Mouse (Mus musculus): ENCODE data around the gene Hydin. TPM values are rescaled to one million over a fixed set of nuclear protein-coding genes. Genes with fewer than 3 reads are reported as not detected.

Hydin gene
- polyA plus RNA-seq, 1 experiment from 2014 or later = 0.80 TPM

GRCm38 (mm10) chr8:110651847-110652246, 385.1 kb downstream of the Hydin start:
- H3K4me3 ChIP-seq (replicated peaks; ENCODE audit: low read length) = no peak overlapping the region
- H3K36me3 ChIP-seq (replicated peaks; ENCODE audit: control insufficient read depth, insufficient read depth) = peaks cover 48% of the 10 kb centered on the region
- no peak overlapping the region for H3K9ac ChIP-seq
- WGBS = 94% methylated on average over 4 of the region's 4 CpGs
- H3K9me3 ChIP-seq (ENCODE audit: control insufficient read depth, low read length) = no peaks in the 10 kb centered on the region
- no peak for ATAC-seq (ENCODE audit: low FRiP score)
- no peaks in the 10 kb centered on the region for H3K4me1 ChIP-seq (replicated peaks; ENCODE audit: control insufficient read depth, insufficient read depth, low read length)
- no peak overlapping the region for H3K4me2 ChIP-seq (replicated peaks)
- no peaks in the 10 kb centered on the region for H3K27me3 ChIP-seq (ENCODE audit: control insufficient read depth, insufficient read depth, low read length)
- H3K27ac ChIP-seq = no peak overlapping the region
- no peak for DNase-seq (ENCODE audit: low spot score)

DNA sequence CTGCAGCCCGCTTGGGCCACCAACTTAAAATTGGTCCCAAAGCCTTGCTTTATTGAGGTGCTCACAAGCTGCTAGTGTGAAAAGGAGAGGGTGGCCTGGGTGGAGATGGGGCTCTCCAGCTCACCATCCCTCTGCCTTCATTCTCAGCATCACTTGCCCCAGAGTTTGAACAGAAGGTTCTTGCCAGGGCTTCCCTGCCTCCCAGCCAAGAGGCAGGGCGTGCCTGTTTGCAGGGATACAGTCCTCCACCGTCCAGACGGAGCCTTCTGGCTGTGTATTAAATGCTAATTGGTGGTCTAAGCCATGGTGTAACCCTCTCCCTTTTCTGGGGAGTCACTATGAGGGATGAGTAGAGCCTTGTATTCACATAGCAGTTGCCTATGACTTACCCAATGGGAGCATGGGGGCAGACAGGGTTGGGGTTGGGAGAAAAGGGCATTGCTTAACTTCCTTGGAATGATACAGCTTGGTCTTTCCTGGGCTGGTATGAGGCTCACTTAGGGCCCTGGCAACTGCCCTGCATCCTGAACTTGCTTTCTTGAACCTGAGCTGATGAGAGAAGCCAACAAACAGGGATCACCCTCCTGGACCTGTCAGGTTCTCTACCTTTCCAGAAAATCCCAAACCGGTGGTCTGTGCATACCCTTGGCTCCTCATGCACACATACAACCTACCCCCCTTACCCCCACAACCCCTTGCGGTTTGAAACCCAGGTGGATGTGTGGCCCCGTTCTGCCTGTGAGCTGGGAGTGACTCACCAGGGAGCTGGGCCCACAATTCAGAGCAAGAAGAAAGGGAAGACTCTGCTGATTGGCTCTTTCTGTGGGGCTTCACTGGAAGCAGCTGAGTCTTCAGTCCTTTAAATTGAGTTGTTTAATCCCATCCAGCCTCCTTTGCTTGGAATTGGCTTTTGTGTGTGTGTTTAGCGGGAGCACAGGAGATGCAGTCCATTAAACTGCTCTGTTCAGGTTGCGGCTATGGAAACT, 387.6 kb downstream of the Hydin start:
- no peaks in the 10 kb centered on the region for H3K27me3 ChIP-seq (ENCODE audit: control insufficient read depth, insufficient read depth, low read length)
- ATAC-seq (ENCODE audit: low FRiP score) = no peak
- no peaks in the 10 kb centered on the region for H3K9me3 ChIP-seq (ENCODE audit: control insufficient read depth, low read length)
- H3K27ac ChIP-seq = no peak overlapping the region
- H3K9ac ChIP-seq = no peak overlapping the region
- DNase-seq (ENCODE audit: low spot score) = no peak
- no peak overlapping the region for H3K4me2 ChIP-seq (replicated peaks)
- no peak overlapping the region for H3K4me3 ChIP-seq (replicated peaks; ENCODE audit: low read length)
- 81% methylated on average over 9 of the region's 9 CpGs for WGBS
- H3K4me1 ChIP-seq (replicated peaks; ENCODE audit: control insufficient read depth, insufficient read depth, low read length) = no peaks in the 10 kb centered on the region
- peaks cover 53% of the 10 kb centered on the region for H3K36me3 ChIP-seq (replicated peaks; ENCODE audit: control insufficient read depth, insufficient read depth)

DNA sequence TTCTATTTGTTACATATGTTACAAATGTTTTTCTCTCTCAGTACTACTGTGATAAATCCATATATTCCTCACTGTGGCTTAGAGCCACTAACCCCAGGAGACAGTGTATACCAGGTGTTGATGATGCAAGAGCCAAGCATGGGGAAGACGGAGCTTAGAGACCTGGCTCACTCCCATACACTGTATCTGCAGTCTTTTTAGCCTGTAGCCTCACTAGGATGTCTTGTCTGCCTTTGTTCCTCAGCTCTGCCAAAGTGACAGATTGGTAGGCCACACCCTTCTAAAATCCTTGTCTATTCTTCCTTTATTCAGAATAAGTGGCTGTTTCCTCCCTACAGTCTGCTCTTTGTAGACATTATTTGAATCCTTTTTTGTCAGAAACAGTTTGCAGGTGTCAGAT, 389.1 kb downstream of the Hydin start:
- H3K27me3 ChIP-seq (ENCODE audit: control insufficient read depth, insufficient read depth, low read length) = no peaks in the 10 kb centered on the region
- DNase-seq (ENCODE audit: low spot score) (no peak), ATAC-seq (ENCODE audit: low FRiP score) (no peak)
- H3K4me1 ChIP-seq (replicated peaks; ENCODE audit: control insufficient read depth, insufficient read depth, low read length) = no peaks in the 10 kb centered on the region
- 83% methylated on average over 1 of the region's 1 CpGs for WGBS
- H3K4me3 ChIP-seq (replicated peaks; ENCODE audit: low read length) = no peak overlapping the region
- no peak overlapping the region for H3K27ac ChIP-seq
- H3K9me3 ChIP-seq (ENCODE audit: control insufficient read depth, low read length) = no peaks in the 10 kb centered on the region
- no peak overlapping the region for H3K4me2 ChIP-seq (replicated peaks)
- no peak overlapping the region for H3K9ac ChIP-seq
- H3K36me3 ChIP-seq (replicated peaks; ENCODE audit: control insufficient read depth, insufficient read depth) = peaks cover 44% of the 10 kb centered on the region

DNA sequence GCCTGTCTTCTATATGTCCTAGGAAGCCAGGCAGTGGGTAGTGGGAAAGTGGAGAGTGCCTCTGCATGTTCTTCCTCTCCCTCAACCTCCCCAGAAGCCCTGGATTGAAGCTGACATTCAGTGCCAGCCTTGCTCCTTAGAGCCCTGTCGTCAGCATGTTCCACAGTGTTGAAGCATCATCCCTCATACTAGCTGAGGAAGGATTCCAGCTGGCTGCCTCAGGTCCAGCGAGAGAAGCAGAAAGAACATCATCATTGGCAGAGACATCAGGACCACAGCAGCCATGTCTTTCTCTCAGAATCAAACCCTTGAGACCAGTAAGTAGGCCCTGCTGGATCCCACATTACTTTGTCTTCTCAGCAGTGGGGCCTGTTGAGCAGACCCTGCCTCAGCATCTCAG, 390.9 kb downstream of the Hydin start:
- DNase-seq (ENCODE audit: low spot score) = no peak
- no peaks in the 10 kb centered on the region for H3K27me3 ChIP-seq (ENCODE audit: control insufficient read depth, insufficient read depth, low read length)
- H3K27ac ChIP-seq = no peak overlapping the region
- no peak overlapping the region for H3K9ac ChIP-seq
- peaks cover 47% of the 10 kb centered on the region for H3K36me3 ChIP-seq (replicated peaks; ENCODE audit: control insufficient read depth, insufficient read depth)
- H3K4me1 ChIP-seq (replicated peaks; ENCODE audit: control insufficient read depth, insufficient read depth, low read length) = no peaks in the 10 kb centered on the region
- H3K4me3 ChIP-seq (replicated peaks; ENCODE audit: low read length) = no peak overlapping the region
- no peak overlapping the region for H3K4me2 ChIP-seq (replicated peaks)
- no peak for ATAC-seq (ENCODE audit: low FRiP score)
- WGBS = 96% methylated on average over 2 of the region's 2 CpGs
- no peaks in the 10 kb centered on the region for H3K9me3 ChIP-seq (ENCODE audit: control insufficient read depth, low read length)

Small RNA genes lying within 50 kb of the gene (microRNA-seq; reads per million reads assigned to microRNA genes)
- gene Gm44489 (not detected), gene Gm47306 (not detected)

Other genes with a start within 250 kb of the Hydin start
- not detected in 2 replicates for gene Chst4, start 227.2 kb upstream of the Hydin start, polyA plus RNA-seq (2014; fragmentation: Nextera tagmentation; extraction: Ambion mirVana)
- 17.9 and 20.2 TPM in 2 replicates for gene Zfp612, start 187.2 kb upstream of the Hydin start, polyA plus RNA-seq (2014; fragmentation: Nextera tagmentation; extraction: Ambion mirVana)
- gene Gm21964, start 165.8 kb upstream of the Hydin start, polyA plus RNA-seq (2014; fragmentation: Nextera tagmentation; extraction: Ambion mirVana) = not detected in 2 replicates
- not detected in 2 replicates for gene Gm17720, start 164.2 kb upstream of the Hydin start, polyA plus RNA-seq (2014; fragmentation: Nextera tagmentation; extraction: Ambion mirVana)
- gene Calb2, start 98.8 kb upstream of the Hydin start, polyA plus RNA-seq (2014; fragmentation: Nextera tagmentation; extraction: Ambion mirVana) = 78.4 and 102 TPM in 2 replicates
- 10.8 and 12.3 TPM in 2 replicates for gene Cmtr2, start 51.3 kb upstream of the Hydin start, polyA plus RNA-seq (2014; fragmentation: Nextera tagmentation; extraction: Ambion mirVana)